Mouse (Mus musculus): ENCODE results near the gene Tfr2. TPM values are rescaled to one million over a fixed set of nuclear protein-coding genes. Genes with fewer than 3 reads are reported as not detected.
"Not testable (repeated sequence)": the region's sequence is repeated elsewhere in the genome, so short reads cannot be mapped to it uniquely, and the experiment has no call there.

The Tfr2 gene
- total RNA-seq, 2 experiments from 2014 or later: 16.7 to 20.2 TPM

DNA sequence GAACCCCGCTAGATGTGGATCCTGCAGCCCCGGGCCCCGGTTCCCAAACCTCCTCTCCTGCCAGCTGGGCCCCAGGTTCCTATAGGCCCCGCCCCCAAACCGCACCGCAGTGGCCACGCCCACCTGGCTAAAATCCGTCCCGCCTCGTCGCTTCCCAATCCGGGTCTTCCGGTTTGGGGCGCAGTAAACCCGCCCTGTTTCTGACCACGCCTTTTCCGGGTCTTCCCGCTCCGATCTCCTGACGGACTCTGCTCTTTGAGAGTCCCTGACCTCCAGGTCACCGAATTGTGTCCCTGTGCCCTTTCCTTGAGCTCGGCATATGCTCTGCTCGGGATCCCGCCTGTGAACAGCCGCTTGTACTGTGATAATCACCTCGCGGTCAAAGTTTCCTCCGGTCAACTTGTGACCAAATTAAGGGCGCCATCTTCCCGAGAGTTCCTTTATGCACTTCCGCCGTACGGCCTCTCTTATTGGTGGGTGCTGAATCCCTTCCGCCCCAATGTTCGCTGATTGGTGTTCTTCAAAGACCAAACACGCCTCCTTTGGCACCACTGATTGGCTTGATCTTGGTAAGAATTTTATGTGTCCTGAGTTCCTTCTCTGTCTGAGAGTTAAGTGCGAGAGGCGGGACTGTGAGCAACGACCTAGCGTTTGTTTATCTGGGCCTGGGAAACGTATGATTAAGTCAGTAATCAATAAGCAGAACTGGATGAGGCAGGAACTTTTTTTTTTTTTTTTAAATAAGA is 31.2 kb downstream of the Tfr2 start, which contains the start of gene Mospd3:
Mospd3 (minus strand) TSS at position 440 of the 746 bp plus-strand sequence.
- DNase-seq (ENCODE audit: low spot score in 2 of 2): peak; percentile 95
- H3K4me3 ChIP-seq: peak within 1 kb of the TSS; percentile 96
- TF ChIP-seq CTCF (conservative IDR thresholded peaks at IDR 0.05): no peak
- H3K27ac ChIP-seq: peak within 1 kb of the TSS; percentile 95

DNA sequence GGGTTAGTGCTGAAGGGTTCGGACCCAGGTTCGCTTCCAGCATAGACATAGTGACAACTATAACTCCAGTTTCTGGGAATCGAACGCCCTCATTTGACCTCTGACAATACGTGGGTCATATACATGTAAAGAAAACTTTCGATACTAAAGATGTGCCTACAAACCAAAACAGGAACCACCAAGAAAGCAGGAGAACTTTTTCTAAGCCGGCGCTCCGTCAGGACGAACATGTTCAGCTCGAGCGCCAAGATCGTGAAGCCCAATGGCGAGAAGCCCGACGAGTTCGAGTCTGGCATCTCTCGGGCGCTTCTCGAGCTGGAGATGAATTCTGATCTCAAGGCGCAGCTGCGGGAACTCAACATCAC is 31.7 kb downstream of the Tfr2 start:
- Histone ChIP-seq H3K4me3 (peak overlapping the region; percentile 96), H3K27ac (peak overlapping the region; percentile 95; the same call in 1 of the 2 replicates)
- no peak for TF ChIP-seq CTCF (conservative IDR thresholded peaks at IDR 0.05)
- no peak for DNase-seq (ENCODE audit: low spot score in 2 of 2)

DNA sequence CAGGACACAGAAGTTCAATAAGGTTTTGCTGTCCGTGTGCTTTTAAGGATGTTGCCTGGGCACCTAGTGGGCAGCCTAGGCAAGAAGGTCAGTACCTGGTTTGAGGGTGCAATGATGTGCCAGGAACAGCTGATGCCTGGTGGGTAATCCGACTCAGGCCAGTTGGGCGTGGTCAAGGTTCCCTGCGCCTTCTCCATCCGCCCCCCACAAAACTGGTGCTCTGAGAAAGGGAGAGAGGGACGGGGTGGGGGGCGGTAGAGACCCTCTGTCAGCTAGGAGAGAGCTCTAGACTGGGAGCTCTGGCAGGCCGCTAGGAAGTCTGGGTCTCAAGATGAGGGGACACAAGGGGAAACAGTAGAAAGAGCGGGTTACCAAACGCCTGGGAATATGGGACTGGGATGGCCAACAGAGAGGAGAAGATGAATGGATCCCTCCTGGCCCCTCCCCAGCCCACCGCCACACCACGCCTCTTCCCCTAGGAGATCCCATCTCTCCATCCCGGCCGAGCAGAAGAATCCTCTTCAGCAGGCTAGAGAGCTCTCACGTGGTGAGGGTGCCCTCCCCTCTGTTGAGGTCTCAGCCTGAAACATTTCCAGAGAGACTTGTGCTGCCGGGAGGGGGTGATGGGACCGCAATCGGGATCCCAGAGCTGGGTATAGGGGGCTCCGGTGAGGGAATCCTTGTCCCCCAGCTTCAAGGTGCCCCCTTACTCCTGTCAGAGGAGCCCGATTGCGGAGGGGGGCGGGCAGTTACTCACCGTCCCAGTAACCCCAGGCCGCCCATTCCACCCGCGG is 38.4 kb downstream of the Tfr2 start:
- Histone ChIP-seq H3K27ac (no peak overlapping the region), H3K4me3 (no peak overlapping the region)
- no peak for DNase-seq (ENCODE audit: low spot score in 2 of 2)
- no peak for TF ChIP-seq CTCF (conservative IDR thresholded peaks at IDR 0.05)

GRCm38 (mm10) chr5:137608654-137609190 is 39.1 kb downstream of the Tfr2 start:
- no peak for TF ChIP-seq CTCF (conservative IDR thresholded peaks at IDR 0.05)
- H3K4me3 ChIP-seq: no peak overlapping the region
- DNase-seq (ENCODE audit: low spot score in 2 of 2): no peak
- H3K27ac ChIP-seq: no peak overlapping the region

- no peak for TF ChIP-seq CTCF (conservative IDR thresholded peaks at IDR 0.05)
- no peak for DNase-seq (ENCODE audit: low spot score in 2 of 2)
- H3K27ac ChIP-seq: no peak overlapping the region
- no peak overlapping the region for H3K4me3 ChIP-seq
Observed at GRCm38 (mm10) chr5:137609292-137609691, 39.7 kb downstream of the Tfr2 start.

GRCm38 (mm10) chr5:137610056-137610455 is 40.4 kb downstream of the Tfr2 start:
- Histone ChIP-seq H3K4me3 (no peak overlapping the region), H3K27ac (no peak overlapping the region)
- no peak for DNase-seq (ENCODE audit: low spot score in 2 of 2)
- no peak for TF ChIP-seq CTCF (conservative IDR thresholded peaks at IDR 0.05)

DNA sequence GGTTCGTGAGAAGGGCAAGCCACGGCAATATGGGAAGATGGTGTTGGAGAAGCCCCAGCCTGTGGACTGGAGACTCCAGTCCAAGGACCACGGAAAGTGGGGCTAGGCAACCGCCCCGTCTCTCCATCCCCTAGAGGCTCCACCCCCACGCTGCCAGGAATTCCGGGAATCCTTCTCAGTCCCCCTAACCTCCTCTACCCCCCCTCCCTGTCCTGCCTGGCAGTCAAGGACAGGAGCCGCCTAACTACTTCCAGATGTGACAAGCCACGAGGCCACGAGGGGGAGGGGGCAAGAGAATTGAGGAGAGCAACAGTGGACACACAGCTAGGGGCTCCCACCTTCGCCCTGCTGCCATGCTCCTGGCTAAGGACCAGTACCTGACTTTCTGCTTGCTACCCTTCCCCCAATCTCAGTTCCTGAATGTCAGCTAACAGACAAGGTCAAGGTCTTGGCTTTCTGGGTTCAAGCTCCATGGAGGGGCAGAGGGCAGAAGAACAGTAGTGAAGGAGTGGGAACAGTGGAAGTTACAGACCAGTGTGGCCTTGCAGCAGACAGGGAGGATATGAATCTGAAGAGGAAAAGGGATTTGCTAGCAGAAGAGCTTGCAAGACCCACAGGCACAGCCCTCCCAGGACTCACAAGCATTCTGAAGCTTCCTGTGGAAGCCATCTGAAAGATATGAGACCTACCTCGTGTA is 41.1 kb downstream of the Tfr2 start:
- Histone ChIP-seq H3K4me3 (no peak overlapping the region), H3K27ac (peak overlapping the region; percentile 28; the same call in 1 of the 2 replicates)
- TF ChIP-seq CTCF (conservative IDR thresholded peaks at IDR 0.05): no peak
- no peak for DNase-seq (ENCODE audit: low spot score in 2 of 2)

- no peak for DNase-seq (ENCODE audit: low spot score in 2 of 2)
- TF ChIP-seq CTCF (conservative IDR thresholded peaks at IDR 0.05): no peak
- H3K4me3 ChIP-seq: no peak overlapping the region
- peak overlapping the region; percentile 28; the same call in 1 of the 2 replicates for H3K27ac ChIP-seq
Observed at GRCm38 (mm10) chr5:137611245-137611602, 41.6 kb downstream of the Tfr2 start.

DNA sequence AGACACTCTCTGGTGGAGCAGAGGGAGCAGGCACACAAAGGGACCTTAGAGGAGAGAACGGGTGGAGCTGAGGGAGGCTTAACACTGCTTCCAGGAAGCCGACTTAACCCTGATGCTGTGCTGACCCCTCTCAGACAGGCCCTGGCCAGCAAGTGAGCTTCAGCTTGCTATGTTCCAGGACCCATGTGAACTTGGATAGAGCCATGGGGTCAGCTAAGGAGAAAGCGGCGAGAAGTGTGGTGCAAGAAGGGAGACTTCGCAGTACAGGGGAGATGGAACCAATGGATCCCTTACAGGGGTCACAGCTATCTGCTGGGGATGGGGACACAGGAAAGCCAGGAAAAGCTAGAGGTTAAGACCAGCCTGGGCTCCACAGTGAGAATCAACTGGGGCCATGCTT is 43.4 kb downstream of the Tfr2 start:
- Histone ChIP-seq H3K4me3 (no peak overlapping the region), H3K27ac (no peak overlapping the region)
- DNase-seq (ENCODE audit: low spot score in 2 of 2): no peak
- no peak for TF ChIP-seq CTCF (conservative IDR thresholded peaks at IDR 0.05)

GRCm38 (mm10) chr5:137613550-137613949 is 43.9 kb downstream of the Tfr2 start, which contains the start of gene Pcolce:
TSS of gene Pcolce (minus strand) at chr5:137613784.
- no peak within 1 kb of the TSS for H3K4me3 ChIP-seq
- no peak for DNase-seq (ENCODE audit: low spot score in 2 of 2)
- no peak for TF ChIP-seq CTCF (conservative IDR thresholded peaks at IDR 0.05)
- no peak within 1 kb of the TSS for H3K27ac ChIP-seq

DNA sequence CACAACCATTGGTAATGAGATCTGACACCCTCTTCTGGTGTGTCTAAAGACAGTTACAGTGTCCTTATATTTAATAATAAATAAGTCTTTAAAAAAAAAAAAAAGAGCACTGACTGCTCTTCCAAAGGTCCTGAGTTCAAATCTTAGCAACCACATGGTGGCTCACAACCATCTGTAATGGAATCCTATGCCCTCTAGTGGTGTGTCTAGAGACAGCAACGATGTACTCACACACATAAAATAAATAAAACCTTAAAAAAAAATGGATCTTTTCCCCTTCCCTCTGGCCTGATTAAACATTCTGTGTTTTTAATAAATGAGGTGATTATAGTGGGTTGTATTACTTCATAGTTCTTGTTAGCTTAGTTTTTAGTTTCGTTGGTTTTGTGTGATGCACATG is 45.3 kb downstream of the Tfr2 start:
- TF ChIP-seq CTCF (conservative IDR thresholded peaks at IDR 0.05): peak; percentile 58
- DNase-seq (ENCODE audit: low spot score in 2 of 2); H3K4me3 ChIP-seq; H3K27ac ChIP-seq: not testable (repeated sequence)

- no peak for TF ChIP-seq CTCF (conservative IDR thresholded peaks at IDR 0.05)
- no peak overlapping the region for H3K27ac ChIP-seq
- H3K4me3 ChIP-seq: no peak overlapping the region
- no peak for DNase-seq (ENCODE audit: low spot score in 2 of 2)
Observed at GRCm38 (mm10) chr5:137615347-137615746, 45.7 kb downstream of the Tfr2 start.

Measured in layer of hippocampus, adult 2 months (tissue).